Mouse (Mus musculus): ENCODE measurements around the gene Siah2.

GRCm38 (mm10) chr3:58731520-58731919 is 39.3 kb upstream of the Siah2 start:
- no peak for TF ChIP-seq CTCF (IDR thresholded peaks at IDR 0.05; ENCODE audit: borderline replicate concordance, insufficient read depth, low read depth, low read length)
- no peak for TF ChIP-seq POLR2A (IDR thresholded peaks at IDR 0.05; ENCODE audit: borderline replicate concordance, insufficient read depth, low read length)
